Mouse (Mus musculus): ENCODE measurements around the gene Trim2. TPM values are rescaled to one million over a fixed set of nuclear protein-coding genes. Genes with fewer than 3 reads are reported as not detected.

Trim2 gene
- polyA plus RNA-seq, 1 experiment from 2014 or later = 9.3 TPM

GRCm38 (mm10) chr3:84155558-84156006 is 151.1 kb downstream of the Trim2 start, which contains the start of gene Mnd1:
Mnd1 (minus strand) TSS chr3:84155786.
- H3K36me3 ChIP-seq (ENCODE audit: control insufficient read depth, insufficient read depth, low read length) = 0 out of 2 replicates have a peak, but pooled peaks cover 7% of the 10 kb centered on the region
- H3K27ac ChIP-seq (replicated peaks in 1 of 2; ENCODE audit: control insufficient read depth in 1 of 2, insufficient read depth in 1 of 2, low read depth in 2 of 2, low read length in 2 of 2) = no peak within 1 kb of the TSS
- WGBS = under 1% methylated on average over 29 of the region's 29 CpGs
- H3K4me3 ChIP-seq (ENCODE audit: control insufficient read depth in 1 of 2, insufficient read depth in 1 of 2, low read depth in 1 of 2, low read length in 2 of 2) = peak within 1 kb of the TSS; percentile 50 to 61
- peaks cover 0 to 3% of the 10 kb centered on the region in 2 experiments; a peak in 1 of 4 replicates for H3K4me1 ChIP-seq (ENCODE audit: control insufficient read depth in 2 of 2, insufficient read depth in 2 of 2, low read length in 2 of 2)
- peak; percentile 100 for ATAC-seq (ENCODE audit: insufficient number of reproducible peaks, insufficient read depth, low FRiP score, low read depth)
- H3K9me3 ChIP-seq (ENCODE audit: control insufficient read depth, low read length) = no peaks in the 10 kb centered on the region
- no peaks in the 10 kb centered on the region for H3K27me3 ChIP-seq (ENCODE audit: control insufficient read depth, insufficient read depth, low read length)
- peak within 1 kb of the TSS; percentile 100 for H3K4me2 ChIP-seq (ENCODE audit: low read length)
- peak within 1 kb of the TSS; percentile 78 for H3K9ac ChIP-seq (ENCODE audit: low read length)

GRCm38 (mm10) chr3:84155146-84155545 is 151.5 kb downstream of the Trim2 start:
- H3K36me3 ChIP-seq (ENCODE audit: control insufficient read depth, insufficient read depth, low read length) = 0 out of 2 replicates have a peak, but pooled peaks cover 5% of the 10 kb centered on the region
- H3K4me2 ChIP-seq (ENCODE audit: low read length) = peak overlapping the region; percentile 100
- under 1% methylated on average over 26 of the region's 27 CpGs for WGBS
- no peaks in the 10 kb centered on the region for H3K9me3 ChIP-seq (ENCODE audit: control insufficient read depth, low read length)
- peak; percentile 10; the same call in 1 of the 2 replicates for ATAC-seq (ENCODE audit: insufficient number of reproducible peaks, insufficient read depth, low FRiP score, low read depth)
- H3K4me3 ChIP-seq (ENCODE audit: control insufficient read depth in 1 of 2, insufficient read depth in 1 of 2, low read depth in 1 of 2, low read length in 2 of 2) = peak overlapping the region; percentile 50 to 61
- peaks cover 0 to 3% of the 10 kb centered on the region in 2 experiments; a peak in 1 of 4 replicates for H3K4me1 ChIP-seq (ENCODE audit: control insufficient read depth in 2 of 2, insufficient read depth in 2 of 2, low read length in 2 of 2)
- no peaks in the 10 kb centered on the region for H3K27me3 ChIP-seq (ENCODE audit: control insufficient read depth, insufficient read depth, low read length)
- no peak overlapping the region for H3K27ac ChIP-seq (replicated peaks in 1 of 2; ENCODE audit: control insufficient read depth in 1 of 2, insufficient read depth in 1 of 2, low read depth in 2 of 2, low read length in 2 of 2)
- peak overlapping the region; percentile 78 for H3K9ac ChIP-seq (ENCODE audit: low read length)

- 0 out of 2 replicates have a peak, but pooled peaks cover 3% of the 10 kb centered on the region for H3K36me3 ChIP-seq (ENCODE audit: control insufficient read depth, insufficient read depth, low read length)
- no peak for ATAC-seq (ENCODE audit: insufficient number of reproducible peaks, insufficient read depth, low FRiP score, low read depth)
- H3K9me3 ChIP-seq (ENCODE audit: control insufficient read depth, low read length) = no peaks in the 10 kb centered on the region
- H3K27ac ChIP-seq (replicated peaks in 1 of 2; ENCODE audit: control insufficient read depth in 1 of 2, insufficient read depth in 1 of 2, low read depth in 2 of 2, low read length in 2 of 2) = no peak overlapping the region
- peak overlapping the region in 1 of 2 experiments; percentile 61; a peak in 2 of 4 replicates for H3K4me3 ChIP-seq (ENCODE audit: control insufficient read depth in 1 of 2, insufficient read depth in 1 of 2, low read depth in 1 of 2, low read length in 2 of 2)
- H3K9ac ChIP-seq (ENCODE audit: low read length) = peak overlapping the region; percentile 78
- H3K4me1 ChIP-seq (ENCODE audit: control insufficient read depth in 2 of 2, insufficient read depth in 2 of 2, low read length in 2 of 2) = peaks cover 0 to 3% of the 10 kb centered on the region in 2 experiments; a peak in 1 of 4 replicates
- H3K27me3 ChIP-seq (ENCODE audit: control insufficient read depth, insufficient read depth, low read length) = no peaks in the 10 kb centered on the region
- 18% methylated on average over 12 of the region's 12 CpGs for WGBS
- peak overlapping the region; percentile 100 for H3K4me2 ChIP-seq (ENCODE audit: low read length)
Measured at GRCm38 (mm10) chr3:84154721-84155141, 151.9 kb downstream of the Trim2 start.

GRCm38 (mm10) chr3:84149831-84150230 is 156.8 kb downstream of the Trim2 start:
- ATAC-seq (ENCODE audit: insufficient number of reproducible peaks, insufficient read depth, low FRiP score, low read depth) = no peak
- Histone ChIP-seq H3K4me3 (ENCODE audit: control insufficient read depth in 1 of 2, insufficient read depth in 1 of 2, low read depth in 1 of 2, low read length in 2 of 2) (no peak overlapping the region), H3K9ac (ENCODE audit: low read length) (no peak overlapping the region), H3K36me3 (ENCODE audit: control insufficient read depth, insufficient read depth, low read length) (no peaks in the 10 kb centered on the region), H3K4me2 (ENCODE audit: low read length) (no peak overlapping the region), H3K27me3 (ENCODE audit: control insufficient read depth, insufficient read depth, low read length) (no peaks in the 10 kb centered on the region), H3K27ac (replicated peaks in 1 of 2; ENCODE audit: control insufficient read depth in 1 of 2, insufficient read depth in 1 of 2, low read depth in 2 of 2, low read length in 2 of 2) (no peak overlapping the region), H3K9me3 (ENCODE audit: control insufficient read depth, low read length) (no peaks in the 10 kb centered on the region), H3K4me1 (ENCODE audit: control insufficient read depth in 2 of 2, insufficient read depth in 2 of 2, low read length in 2 of 2) (no peaks in the 10 kb centered on the region)
- 85% methylated on average over 3 of the region's 3 CpGs for WGBS

GRCm38 (mm10) chr3:84140947-84141346 is 165.7 kb downstream of the Trim2 start:
- Histone ChIP-seq H3K27me3 (ENCODE audit: control insufficient read depth, insufficient read depth, low read length) (no peaks in the 10 kb centered on the region), H3K4me1 (ENCODE audit: control insufficient read depth in 2 of 2, insufficient read depth in 2 of 2, low read length in 2 of 2) (peaks cover 0 to 3% of the 10 kb centered on the region in 2 experiments; a peak in 1 of 4 replicates), H3K27ac (replicated peaks in 1 of 2; ENCODE audit: control insufficient read depth in 1 of 2, insufficient read depth in 1 of 2, low read depth in 2 of 2, low read length in 2 of 2) (no peak overlapping the region), H3K36me3 (ENCODE audit: control insufficient read depth, insufficient read depth, low read length) (no peaks in the 10 kb centered on the region), H3K9ac (ENCODE audit: low read length) (no peak overlapping the region), H3K4me3 (ENCODE audit: control insufficient read depth in 1 of 2, insufficient read depth in 1 of 2, low read depth in 1 of 2, low read length in 2 of 2) (no peak overlapping the region), H3K9me3 (ENCODE audit: control insufficient read depth, low read length) (no peaks in the 10 kb centered on the region), H3K4me2 (ENCODE audit: low read length) (no peak overlapping the region)
- ATAC-seq (ENCODE audit: insufficient number of reproducible peaks, insufficient read depth, low FRiP score, low read depth) = no peak
- 61% methylated on average over 7 of the region's 7 CpGs for WGBS

- 77% methylated on average over 7 of the region's 7 CpGs for WGBS
- no peak overlapping the region for H3K27ac ChIP-seq (replicated peaks in 1 of 2; ENCODE audit: control insufficient read depth in 1 of 2, insufficient read depth in 1 of 2, low read depth in 2 of 2, low read length in 2 of 2)
- no peak overlapping the region for H3K4me2 ChIP-seq (ENCODE audit: low read length)
- no peak overlapping the region for H3K4me3 ChIP-seq (ENCODE audit: control insufficient read depth in 1 of 2, insufficient read depth in 1 of 2, low read depth in 1 of 2, low read length in 2 of 2)
- no peaks in the 10 kb centered on the region for H3K36me3 ChIP-seq (ENCODE audit: control insufficient read depth, insufficient read depth, low read length)
- H3K27me3 ChIP-seq (ENCODE audit: control insufficient read depth, insufficient read depth, low read length) = no peaks in the 10 kb centered on the region
- H3K4me1 ChIP-seq (ENCODE audit: control insufficient read depth in 2 of 2, insufficient read depth in 2 of 2, low read length in 2 of 2) = peaks cover 0 to 3% of the 10 kb centered on the region in 2 experiments; a peak in 2 of 4 replicates
- no peaks in the 10 kb centered on the region for H3K9me3 ChIP-seq (ENCODE audit: control insufficient read depth, low read length)
- ATAC-seq (ENCODE audit: insufficient number of reproducible peaks, insufficient read depth, low FRiP score, low read depth) = no peak
- no peak overlapping the region for H3K9ac ChIP-seq (ENCODE audit: low read length)
Measured at GRCm38 (mm10) chr3:84136509-84136908, 170.2 kb downstream of the Trim2 start.

GRCm38 (mm10) chr3:84135933-84136332 is 170.7 kb downstream of the Trim2 start:
- H3K9me3 ChIP-seq (ENCODE audit: control insufficient read depth, low read length) = no peaks in the 10 kb centered on the region
- ATAC-seq (ENCODE audit: insufficient number of reproducible peaks, insufficient read depth, low FRiP score, low read depth) = no peak
- H3K9ac ChIP-seq (ENCODE audit: low read length) = no peak overlapping the region
- peaks cover 0 to under 1% of the 10 kb centered on the region in 2 experiments; a peak in 2 of 4 replicates for H3K4me1 ChIP-seq (ENCODE audit: control insufficient read depth in 2 of 2, insufficient read depth in 2 of 2, low read length in 2 of 2)
- H3K27me3 ChIP-seq (ENCODE audit: control insufficient read depth, insufficient read depth, low read length) = no peaks in the 10 kb centered on the region
- no peaks in the 10 kb centered on the region for H3K36me3 ChIP-seq (ENCODE audit: control insufficient read depth, insufficient read depth, low read length)
- H3K4me2 ChIP-seq (ENCODE audit: low read length) = peak overlapping the region; percentile 22; the same call in 1 of the 2 replicates
- no peak overlapping the region for H3K27ac ChIP-seq (replicated peaks in 1 of 2; ENCODE audit: control insufficient read depth in 1 of 2, insufficient read depth in 1 of 2, low read depth in 2 of 2, low read length in 2 of 2)
- WGBS = 64% methylated on average over 6 of the region's 6 CpGs
- no peak overlapping the region for H3K4me3 ChIP-seq (ENCODE audit: control insufficient read depth in 1 of 2, insufficient read depth in 1 of 2, low read depth in 1 of 2, low read length in 2 of 2)
